Mouse (Mus musculus) left cerebral cortex, adult 11 months (tissue): ENCODE measurements at regions not wholly inside any gene's neighbourhood (a gene's known extent, or its start where the extent isn't known, plus 50 kb on each side); places are given as distances from the start of the nearest gene placed in this dataset.

Source experiments
- DNase-seq: peaks from one replicate; pipeline ENCODE4 v3.0.0; 2022; ENCODE audit warnings: low spot score

DNA sequence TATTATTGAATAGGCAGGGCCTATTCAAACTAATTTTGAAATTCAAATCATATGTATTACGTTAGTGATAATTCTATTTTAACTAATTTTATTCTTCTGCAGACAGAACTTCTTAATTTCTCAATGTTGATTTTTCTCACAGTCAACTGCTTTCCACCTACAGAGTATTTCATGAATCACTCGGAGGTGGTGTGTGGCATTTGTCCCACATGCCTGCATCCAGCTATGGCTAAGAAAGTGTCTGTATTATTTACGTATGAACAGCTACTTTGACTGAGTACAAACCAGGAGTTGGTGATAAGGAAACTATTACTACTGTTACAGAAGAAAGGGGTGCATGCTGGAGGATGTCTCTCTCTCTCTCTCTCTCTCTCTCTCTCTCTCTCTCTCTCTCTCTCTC is 619.5 kb upstream of the Tle4 start:
- no peak for DNase-seq

DNA sequence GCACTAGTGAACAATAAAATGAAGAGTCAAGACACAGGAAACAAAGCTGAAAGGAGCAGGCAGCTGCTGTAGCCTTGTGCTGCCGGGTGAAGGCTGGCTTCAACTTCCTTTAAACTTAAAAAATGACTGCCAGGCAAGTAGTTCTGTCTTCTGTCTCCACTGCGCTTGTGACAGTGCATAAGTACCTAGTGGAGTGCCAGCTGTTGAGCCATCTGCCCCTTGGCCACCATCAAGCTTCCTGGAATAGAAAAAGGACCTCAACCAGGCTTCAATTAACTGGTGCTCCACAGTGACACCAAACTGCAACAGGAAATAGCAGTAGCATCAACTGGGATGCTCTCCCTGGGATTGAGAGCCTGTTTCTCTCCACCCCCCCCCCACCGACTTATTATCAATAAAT is 616.8 kb upstream of the Tle4 start:
- no peak for DNase-seq

DNA sequence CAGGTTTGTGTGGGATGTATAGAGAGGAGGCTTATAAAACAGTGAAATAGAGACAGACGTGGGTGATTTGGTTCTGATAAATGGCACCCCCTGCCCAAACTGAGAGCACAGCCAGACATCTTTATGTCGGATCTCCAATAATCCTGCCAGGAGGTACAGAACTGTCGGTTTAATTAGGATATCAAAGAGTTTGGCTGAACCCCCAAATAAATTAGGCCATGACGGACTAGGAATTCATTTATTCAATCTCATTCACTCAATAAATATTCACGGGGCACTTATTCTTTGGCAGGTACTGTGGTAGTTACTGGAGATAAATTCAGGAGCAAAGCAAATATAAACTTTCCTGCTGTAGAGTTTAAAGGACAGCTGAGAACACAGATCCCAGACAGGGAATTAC is 615.0 kb upstream of the Tle4 start:
- DNase-seq, result no peak

DNA sequence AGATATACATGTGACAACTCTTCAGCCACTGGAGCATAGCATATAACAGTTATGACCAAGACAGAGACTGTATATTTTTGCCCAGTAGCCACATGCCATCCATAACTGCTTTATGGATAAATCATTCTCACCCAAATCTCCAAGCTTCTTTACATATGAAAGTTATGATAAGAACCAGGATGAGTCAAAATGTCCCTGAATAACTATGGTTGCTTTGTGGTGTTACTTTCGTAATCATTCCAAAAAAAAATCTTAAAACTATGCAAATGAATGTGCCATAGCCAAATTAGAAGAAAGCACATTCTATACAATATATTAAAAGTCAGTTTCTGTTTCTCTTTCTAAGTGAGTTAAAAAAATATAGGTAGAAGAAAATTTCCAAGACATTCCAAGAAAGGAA is 605.2 kb upstream of the Tle4 start:
- DNase-seq, result no peak

DNA sequence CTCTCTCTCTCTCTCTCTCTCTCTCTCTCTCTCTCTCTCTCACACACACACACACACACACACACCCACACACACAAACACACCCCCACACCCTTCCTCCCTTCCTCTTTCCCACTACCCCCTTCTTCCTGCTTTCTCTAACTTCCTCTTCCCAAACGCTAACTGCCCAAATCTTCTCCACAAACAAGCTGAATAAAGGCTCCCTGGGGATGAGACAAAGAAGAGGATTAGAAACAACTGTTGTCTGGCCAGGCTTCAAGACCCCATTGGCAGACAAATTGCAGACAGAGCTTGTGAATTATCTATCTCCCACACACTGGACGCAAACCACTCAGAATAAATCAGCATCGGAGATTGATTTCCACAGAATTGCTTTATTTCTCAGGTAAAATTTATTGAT is 603.4 kb upstream of the Tle4 start:
- DNase-seq, result no peak

DNA sequence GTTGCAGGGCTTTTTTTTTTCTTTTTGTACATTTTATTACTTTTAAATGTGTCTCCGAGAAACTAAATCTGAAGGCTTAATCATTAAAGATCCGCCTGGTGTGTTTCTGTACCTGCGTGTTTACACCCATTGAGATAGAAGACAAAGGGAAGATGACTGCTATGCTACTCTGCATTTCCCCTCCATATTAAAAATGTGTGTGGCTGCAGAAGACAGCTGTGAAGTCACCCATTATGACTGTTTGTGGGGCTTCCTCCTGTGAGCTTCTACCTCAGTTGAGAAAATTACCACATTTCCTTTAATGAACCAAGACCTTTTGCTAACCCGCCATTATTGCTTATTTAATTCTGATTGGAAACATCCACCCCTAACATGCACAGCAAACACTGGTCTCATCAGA is 602.9 kb upstream of the Tle4 start:
- DNase-seq, result no peak

DNA sequence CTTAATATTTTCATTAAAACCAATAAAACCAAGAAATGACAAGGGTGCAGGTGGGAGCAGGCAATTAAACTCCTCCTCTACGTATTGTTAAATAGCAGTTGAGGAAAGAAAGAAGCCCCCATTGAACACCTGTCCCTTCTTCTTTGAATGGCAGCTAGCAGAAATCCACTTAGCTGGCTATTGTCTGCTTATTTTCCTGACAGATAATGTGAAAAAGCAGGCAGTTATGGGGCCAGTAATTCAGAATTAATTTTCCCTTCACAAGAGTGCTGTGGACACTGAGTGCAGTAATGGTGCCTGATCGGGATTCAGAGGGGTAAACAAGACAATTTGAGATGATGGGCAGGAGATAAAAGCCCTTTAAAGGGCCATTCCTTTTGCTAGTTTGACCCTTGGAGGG is 602.5 kb upstream of the Tle4 start:
- no peak for DNase-seq

DNA sequence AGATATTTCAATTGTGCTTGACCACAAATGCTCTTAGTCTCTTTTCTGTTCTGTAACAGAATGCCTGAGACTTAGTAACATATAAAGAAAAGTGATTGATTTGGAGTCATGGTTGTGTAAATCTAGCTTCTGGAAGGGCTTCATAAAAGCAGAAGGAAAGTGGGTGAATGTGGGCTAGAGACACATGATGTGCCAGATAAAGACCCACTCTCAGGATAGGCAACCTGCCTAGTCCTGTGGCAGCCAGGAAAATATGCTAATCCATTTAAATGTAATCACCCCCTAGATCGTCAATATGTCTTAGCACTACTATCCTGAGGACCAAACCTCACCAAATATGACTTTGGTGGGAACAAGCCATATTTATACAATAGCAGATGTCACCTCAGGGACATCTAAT is 601.8 kb upstream of the Tle4 start:
- DNase-seq, result no peak

DNA sequence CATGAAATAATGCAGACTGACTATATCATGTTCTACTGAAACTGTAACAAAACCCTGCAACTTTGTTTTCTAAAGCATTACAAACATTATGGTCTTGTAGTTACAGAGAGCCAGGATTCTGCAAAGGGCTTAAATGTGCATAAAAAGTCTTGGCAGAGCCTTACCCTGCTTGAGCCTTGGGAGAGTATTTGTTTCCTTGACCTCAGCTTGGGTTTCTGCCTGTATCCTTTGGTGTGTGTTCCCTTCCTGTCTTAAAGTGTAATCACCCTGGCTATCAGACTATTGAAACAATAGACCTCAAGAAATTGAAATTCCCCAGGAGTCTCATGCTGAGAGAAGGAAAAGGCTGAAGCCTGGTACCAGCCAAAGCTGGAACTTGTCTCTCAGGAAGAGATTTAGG is 577.4 kb upstream of the Tle4 start:
- DNase-seq, result peak; percentile 6

DNA sequence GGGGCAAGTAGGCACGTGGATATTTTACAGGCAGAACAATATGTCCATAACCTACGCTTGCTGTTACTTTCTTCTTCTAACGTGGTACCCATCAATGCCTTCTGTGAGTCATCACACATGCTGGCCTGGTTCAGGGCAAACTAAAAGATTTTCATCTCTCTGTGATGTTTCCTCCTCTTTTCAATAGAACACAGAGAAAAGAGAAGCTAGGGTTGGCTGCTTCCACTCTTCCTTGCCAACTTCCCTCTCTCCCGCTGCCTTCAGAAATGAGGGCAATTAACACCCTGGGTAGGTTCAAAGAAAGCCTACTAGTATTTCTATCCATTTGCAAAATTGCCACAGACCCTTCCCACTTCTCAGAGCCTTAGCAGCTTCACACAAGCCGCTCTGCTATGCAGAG is 575.5 kb upstream of the Tle4 start:
- DNase-seq, result no peak

DNA sequence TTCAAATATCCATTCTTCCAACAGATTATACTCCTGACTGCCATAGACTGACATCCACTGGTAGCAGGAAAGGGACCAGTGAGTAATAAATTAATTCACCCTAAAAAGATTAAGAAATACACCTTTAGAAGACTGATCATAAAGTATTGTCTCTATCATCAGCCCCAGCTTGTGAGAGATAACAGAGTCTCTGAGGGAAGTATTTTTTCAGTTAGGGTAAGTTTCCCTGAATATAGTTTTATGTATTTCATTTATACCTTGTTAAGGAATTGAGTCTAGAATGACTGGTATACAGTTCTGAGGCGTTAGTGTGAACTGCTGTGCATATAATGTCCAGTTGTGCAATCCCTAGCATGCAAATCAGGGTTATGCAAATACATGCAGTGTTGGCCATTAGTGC is 569.3 kb upstream of the Tle4 start:
- no peak for DNase-seq

DNA sequence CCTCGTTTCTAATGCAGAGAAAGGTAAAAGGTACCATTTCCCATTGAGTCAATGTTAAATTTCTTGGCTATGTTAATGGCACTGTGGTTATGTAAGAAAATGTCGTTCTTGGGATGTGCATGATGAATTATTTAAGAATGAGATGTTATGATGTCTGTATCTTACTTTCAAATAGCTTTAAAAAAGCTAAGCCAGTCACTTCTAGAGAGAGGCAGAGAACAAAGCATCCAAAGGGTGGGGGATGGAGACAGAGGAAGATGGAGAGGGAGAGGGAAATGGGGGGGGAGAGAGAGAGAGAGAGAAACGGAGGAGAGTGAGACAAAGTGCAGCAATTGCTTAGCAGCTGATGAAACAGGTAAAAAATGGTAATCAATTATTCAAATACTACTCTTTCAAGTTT is 562.8 kb upstream of the Tle4 start:
- no peak for DNase-seq

DNA sequence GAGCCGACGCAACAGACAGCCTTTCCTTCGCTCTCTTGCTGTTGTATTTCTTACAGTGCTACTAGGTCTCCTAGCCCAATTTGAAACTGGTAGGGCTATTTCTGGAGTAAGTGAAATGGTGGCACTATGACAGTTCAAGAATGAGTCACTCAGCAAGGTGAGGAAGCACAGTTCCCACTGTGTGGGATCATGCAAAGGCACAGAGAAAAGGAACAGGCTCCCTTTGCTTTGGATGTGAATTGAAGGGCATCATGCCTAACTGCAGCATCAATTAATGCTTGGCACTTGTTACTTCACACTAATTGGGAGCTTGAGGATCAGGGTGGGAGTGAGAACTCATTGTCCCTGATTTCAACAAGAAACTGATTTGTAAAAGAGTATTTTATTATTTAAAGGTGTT is 560.8 kb upstream of the Tle4 start:
- DNase-seq, result peak; percentile 13

DNA sequence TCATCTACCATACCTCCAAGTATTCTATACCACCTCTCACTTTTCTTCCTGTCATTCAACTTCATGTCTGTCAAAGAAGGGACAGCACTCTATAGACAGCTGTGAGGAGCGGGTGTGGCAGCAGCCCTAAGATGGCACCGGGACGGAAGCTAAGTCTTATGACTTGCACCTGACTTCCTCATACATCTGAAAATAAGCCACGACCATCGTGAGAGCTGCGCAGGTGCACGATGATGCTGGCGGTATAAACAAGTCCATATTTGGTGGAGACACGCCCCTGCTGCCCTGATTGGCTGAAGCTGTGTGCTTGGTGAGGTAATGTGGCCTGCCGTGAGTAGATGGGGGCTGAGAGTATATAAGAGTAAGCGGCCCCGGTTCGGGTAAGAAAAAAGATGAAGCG is 560.3 kb upstream of the Tle4 start:
- no peak for DNase-seq

DNA sequence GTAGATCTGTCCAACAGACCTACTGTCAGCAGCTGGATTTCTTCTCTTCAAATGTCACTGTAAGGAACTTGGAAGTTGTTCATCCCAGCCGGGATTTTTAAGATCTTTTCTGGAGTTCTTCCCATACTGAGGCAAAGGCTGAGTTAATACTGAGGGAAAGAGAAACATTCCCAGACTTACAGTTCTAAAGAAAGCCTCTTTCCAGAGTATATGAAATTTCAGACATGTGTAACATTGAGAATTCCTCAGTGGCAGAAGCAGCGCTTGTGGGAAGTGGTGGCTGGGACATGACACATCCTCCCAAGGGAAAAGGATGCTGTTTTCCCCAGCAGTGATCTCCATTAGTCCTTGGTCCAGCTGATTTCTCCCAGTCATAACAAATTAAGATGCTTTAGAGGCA is 556.8 kb upstream of the Tle4 start:
- DNase-seq, result no peak

DNA sequence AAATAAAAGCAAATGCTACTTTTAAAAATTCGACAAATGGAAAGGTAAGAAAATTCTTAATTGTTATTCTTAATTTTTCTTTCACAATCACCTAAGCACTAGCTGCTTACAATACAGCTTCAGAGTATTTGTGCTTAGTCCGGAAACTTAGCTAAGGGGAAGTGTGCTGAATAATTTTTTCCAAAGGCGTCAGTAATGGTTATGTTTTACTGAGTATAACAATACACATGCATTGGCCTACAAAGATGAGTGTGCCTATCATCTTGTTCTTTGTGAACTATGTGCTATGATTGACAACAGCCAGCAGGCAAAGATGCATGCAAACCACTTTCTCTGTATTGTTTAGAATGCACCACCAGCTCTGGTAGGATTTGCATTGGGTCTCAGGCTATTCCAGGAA is 548.5 kb upstream of the Tle4 start:
- no peak for DNase-seq

DNA sequence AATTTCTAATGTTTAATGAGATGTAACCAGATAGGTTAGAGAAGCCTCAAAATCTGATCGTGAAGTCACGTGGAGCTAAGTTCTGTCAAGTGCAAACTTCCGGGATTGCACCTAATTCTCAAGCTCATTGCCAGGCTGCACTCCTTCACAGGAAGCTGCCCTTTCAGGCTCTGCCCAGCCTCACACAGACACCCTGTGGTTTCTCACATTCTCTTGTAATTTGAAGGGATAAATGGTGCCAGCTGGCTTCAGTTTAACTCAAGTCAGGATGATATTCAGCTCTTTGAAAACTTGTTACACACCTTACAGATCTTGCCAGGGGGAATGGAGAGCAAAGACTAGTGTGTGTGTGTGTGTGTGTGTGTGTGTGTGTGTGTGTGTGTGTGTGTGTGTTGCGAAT is 529.3 kb upstream of the Tle4 start:
- no peak for DNase-seq

DNA sequence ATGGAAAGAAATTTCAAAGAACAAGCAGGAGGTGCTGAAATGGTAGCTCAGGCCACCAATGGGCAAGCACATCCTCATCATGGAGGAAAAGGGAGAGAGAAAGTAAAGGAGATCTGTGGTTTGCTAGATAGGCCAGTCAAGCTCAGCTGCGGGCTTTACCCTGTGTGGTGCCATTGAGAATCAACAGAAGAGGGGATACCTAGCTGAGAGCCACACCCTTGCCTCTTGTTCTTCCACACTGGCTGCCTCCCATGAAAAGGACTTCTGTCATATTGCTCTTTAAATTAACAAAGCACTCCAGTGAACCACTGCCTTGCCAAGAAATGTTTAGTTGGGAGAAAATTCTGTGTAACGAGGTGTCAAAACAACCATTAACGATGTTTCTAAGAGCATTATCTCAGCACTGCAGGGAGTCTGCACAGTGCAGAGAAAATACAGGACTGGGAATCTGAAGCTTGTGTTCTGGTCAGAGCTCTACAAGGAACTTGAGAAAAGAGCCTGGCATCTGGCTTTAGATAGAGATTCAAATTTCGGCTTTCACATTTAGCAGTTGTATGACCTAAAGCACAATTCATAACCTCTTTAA is 510.7 kb upstream of the Tle4 start:
- DNase-seq, result no peak

DNA sequence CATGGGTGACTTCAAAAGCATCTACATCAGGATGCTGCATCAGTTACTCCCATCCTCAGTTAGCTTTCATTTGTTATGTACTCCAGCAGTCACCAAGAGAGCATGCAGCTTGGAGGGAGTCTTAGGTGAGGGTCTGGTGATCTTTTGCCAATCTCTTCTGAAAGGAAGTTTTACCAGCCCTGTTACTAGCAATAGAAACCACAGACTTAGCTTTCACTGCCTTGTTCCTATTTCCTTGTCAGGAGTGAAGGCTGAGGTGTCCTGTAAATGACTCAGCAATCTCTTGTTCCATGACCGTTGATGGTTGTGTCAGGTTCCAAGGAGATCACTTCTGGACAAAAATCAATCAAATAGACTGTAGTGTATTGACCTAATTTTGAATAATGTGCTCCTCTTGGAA is 497.2 kb upstream of the Tle4 start:
- DNase-seq, result no peak

DNA sequence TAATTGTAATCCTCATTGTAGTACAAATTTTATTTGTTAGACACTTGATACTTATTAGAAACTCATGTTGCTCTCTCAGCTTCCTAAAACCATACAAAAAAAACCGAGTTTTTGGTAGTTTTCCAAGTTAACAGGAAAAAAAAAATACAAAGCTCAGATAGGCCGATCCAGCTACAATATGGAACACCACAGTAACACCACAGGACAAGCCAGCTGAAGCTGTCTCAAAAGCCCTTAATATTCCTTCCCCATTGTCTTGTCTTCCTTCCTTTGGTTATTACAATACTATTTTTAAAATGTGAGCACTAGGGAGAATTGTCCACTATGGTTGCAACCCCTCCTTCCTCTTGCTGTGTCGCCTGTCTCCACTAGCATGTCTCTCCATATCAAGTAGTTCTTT is 495.7 kb upstream of the Tle4 start:
- DNase-seq, result no peak

DNA sequence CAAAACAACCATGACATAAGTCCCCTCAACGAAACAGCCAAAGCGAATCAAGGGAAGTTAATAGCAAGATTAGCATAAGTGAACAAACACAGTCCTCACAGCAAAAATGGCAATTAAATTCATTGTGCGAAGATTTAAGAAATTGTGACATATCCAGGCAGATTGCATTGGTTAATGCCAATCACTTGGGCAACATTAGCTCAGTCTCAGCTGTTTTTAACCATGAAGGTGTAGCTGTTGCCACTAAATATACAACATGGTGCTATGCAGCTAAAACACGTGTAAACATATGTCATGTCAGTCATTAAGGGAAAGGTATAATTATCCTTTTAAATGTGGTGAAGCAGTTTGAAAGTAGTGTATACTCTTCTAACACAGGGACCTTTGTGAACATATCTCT is 482.8 kb upstream of the Tle4 start:
- no peak for DNase-seq

DNA sequence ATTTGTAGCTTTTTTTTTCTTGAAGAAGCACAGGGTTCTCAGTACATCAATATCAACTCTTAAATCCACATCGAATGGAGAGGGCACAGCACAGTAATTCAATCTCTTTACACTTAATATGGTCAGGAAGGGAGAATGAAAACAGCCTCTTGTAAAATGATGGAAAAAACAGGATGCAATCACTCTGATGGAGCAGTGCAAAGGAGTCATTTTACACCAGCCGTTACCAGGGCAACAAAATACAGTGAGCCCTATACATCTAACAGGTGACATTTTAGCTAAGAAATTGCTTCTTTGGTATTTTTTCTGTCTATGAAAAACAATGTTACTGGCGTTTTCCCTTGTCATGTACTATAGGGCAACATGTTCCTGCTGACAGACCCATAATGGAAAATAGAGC is 459.9 kb upstream of the Tle4 start:
- no peak for DNase-seq

DNA sequence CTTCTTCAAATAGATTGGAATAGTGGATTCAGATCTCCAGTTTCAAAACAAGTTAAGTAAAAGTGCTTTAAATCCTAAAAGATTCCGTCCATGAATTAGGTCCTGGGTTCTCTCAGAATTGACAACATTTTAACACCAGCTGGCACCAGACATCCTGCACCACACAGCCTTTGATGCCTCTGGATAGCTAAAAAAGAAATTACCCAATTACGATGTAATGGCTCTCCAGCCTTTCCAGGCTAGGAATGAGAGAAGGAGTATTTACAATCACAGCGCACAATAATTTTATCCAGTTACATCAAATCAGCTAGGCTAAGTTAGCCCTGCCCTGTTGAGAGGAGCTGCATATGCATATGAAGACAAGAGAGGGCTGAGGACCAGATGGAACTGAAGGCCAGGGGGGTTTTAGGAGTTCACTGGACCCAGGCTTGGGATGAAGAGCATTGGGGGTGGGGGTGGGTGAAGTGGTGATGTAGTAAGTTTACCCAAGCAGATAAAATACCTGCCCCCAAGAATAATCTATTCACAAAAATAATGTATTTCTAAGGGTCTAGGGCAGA is 455.8 kb upstream of the Tle4 start:
- DNase-seq, result no peak

DNA sequence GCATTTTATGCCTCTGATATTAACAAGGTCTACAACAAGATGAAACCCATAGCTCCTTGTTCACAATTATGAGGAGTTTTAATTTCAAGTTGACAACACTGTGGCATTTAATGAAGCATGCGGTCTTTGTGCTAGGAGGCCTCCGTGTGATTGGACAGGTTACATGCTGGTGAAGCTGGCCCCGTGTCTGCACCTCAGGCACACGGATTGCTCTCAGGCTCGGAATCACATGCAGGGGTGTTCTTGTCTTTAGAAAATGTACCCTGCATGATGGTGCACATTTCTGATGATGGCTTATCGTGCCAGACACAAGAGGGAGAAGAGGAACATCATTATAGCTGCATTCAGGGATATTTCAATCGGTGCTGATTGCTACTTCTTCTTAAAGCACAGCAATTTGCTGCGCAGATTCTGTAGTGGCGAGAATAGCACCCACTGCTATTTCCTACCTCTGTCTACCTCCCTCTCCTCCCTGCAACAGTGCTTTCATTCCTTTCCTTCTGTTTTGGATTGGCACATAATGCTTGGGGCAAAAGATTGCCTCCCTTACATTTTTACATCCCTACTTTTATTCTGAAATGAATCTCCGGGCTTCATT is 454.9 kb upstream of the Tle4 start:
- no peak for DNase-seq
